Mouse (Mus musculus): ENCODE measurements around the gene Sdr9c7. TPM values are rescaled to one million over a fixed set of nuclear protein-coding genes. Genes with fewer than 3 reads are reported as not detected.
A peak's percentile ranks its signal among the peaks of the same experiment; 100 is the strongest.
"Not testable (repeated sequence)": the region's sequence is repeated elsewhere in the genome, so short reads cannot be mapped to it uniquely, and the experiment has no call there.

Sdr9c7 gene
- polyA plus RNA-seq, 1 experiment from 2014 or later = 16.4 TPM

DNA sequence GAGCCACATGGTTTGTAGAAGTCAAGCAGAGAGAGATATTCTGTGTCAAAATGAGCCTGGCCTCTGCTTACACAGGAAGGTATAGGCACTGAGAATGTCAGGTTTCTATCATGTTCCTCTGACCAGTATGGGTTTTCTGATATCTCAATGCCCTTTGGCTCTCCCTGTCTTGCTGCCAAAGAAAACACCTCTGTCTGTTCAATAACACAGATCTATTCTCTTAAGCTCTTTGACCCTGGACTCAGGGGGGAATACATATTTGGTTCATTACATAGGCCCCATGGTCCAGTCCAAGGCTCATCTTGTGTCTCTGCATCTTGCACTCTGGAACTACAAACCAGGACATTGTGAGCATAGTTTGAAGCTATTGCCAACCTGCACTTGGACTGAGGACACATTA is 9.7 kb upstream of the Sdr9c7 start, which contains the start of gene Rdh7:
Gene Rdh7 (minus strand): TSS at position 213 of the 400 bp plus-strand sequence.
- Histone ChIP-seq H3K27ac (no peak within 1 kb of the TSS), H3K4me1 (no peaks in the 10 kb centered on the region), H3K9me3 (no peaks in the 10 kb centered on the region), H3K9ac (no peak within 1 kb of the TSS), H3K27me3 (no peaks in the 10 kb centered on the region), H3K4me3 (no peak within 1 kb of the TSS), H3K36me3 (no peaks in the 10 kb centered on the region), H3K4me2 (no peak within 1 kb of the TSS)
- ATAC-seq (ENCODE audit: insufficient number of reproducible peaks, low FRiP score, low TSS enrichment, low read depth) = no peak

DNA sequence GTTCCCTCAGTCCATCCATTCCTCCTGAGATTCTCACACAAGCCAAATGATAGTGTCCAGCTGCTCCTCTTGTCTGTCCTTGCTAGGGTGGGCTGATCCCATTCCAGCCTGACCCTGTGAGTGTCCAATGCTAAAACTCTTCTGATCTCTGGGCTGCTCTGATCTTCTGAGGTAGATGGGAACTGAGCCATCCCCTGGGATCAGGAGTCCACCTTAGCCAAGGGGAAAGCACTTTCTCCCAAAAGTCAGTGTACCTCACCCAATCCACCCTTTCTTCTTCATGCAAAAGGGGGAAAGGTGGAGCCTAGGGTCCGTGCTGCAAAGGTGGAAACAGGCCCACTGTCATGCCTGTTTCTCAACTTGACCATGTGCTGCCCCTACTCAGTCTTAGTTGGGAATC is 6.8 kb upstream of the Sdr9c7 start:
- Histone ChIP-seq H3K9me3 (no peaks in the 10 kb centered on the region), H3K4me3 (no peak overlapping the region), H3K4me2 (no peak overlapping the region), H3K4me1 (no peaks in the 10 kb centered on the region), H3K36me3 (no peaks in the 10 kb centered on the region), H3K9ac (no peak overlapping the region), H3K27me3 (no peaks in the 10 kb centered on the region), H3K27ac (no peak overlapping the region)
- WGBS = 76% methylated on average over 1 of the region's 1 CpGs
- no peak for ATAC-seq (ENCODE audit: insufficient number of reproducible peaks, low FRiP score, low TSS enrichment, low read depth)

DNA sequence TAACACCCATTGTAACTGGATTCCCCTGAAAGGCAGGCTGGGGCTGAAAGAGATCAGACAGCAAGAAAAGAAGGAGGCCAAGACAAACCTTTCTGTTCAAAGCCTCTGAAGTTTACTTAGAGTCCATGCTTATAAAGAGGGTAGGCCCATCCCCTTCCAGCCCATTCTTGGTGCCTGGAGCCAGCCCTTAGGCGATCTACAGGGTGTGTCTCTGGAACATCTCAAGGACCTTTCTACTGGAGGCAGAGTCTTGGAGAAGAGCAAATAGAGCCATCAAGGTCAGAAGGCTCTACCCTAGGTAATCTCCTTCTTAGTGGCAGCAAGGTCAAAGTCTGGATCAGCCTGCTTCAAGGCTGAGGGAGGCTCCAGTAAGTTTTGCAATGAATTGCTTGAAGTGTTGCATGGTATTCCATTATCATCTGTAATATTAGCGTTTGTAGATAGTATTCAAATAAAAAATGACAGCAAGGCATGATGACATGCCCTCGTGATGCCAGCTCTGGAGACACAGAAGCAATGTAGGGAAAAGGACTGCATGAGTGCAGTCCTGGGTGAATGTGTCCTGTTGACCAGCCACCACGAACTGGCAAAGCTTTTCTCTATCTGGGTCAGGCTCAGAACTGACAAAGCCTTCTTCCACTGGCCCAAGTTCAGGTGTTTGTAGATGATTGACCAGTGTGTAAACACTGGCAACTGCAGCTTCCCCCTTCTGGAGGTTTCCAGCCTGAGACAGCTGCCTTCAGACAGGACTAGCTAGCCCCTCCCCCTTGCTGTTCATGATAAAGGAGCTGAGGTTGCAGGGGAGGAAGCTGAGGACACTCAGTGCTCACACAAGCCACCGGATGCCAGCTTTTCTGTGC is 4.9 kb upstream of the Sdr9c7 start:
- H3K27ac ChIP-seq; H3K4me2 ChIP-seq; H3K9me3 ChIP-seq; H3K36me3 ChIP-seq; ATAC-seq (ENCODE audit: insufficient number of reproducible peaks, low FRiP score, low TSS enrichment, low read depth); H3K27me3 ChIP-seq; H3K4me3 ChIP-seq; H3K4me1 ChIP-seq; H3K9ac ChIP-seq: not testable (repeated sequence)
- 65% methylated on average over 5 of the region's 5 CpGs for WGBS

DNA sequence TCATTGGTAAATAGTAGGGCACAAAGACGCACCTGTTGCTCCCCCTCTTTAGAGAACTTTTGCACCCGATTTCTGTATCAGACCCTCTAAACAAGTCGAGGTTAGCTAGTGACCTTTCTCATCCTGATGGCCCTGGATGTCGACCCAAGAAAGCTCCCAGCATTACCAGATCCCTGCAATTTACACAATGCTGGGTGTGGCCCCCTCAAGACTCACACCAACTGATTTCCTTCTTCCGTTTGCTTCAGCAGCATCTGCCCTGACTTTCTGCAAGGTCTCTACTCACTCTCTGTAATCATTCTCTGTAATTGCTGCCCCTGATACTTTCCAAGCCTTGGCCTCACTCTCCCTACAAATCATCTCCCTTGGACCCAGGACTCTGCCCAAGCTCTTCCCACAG is 1.6 kb upstream of the Sdr9c7 start:
- H3K27me3 ChIP-seq = no peaks in the 10 kb centered on the region
- no peaks in the 10 kb centered on the region for H3K9me3 ChIP-seq
- H3K4me1 ChIP-seq = no peaks in the 10 kb centered on the region
- no peak overlapping the region for H3K4me3 ChIP-seq
- no peak for ATAC-seq (ENCODE audit: insufficient number of reproducible peaks, low FRiP score, low TSS enrichment, low read depth)
- H3K27ac ChIP-seq = no peak overlapping the region
- H3K9ac ChIP-seq = no peak overlapping the region
- no peak overlapping the region for H3K4me2 ChIP-seq
- WGBS = 57% methylated on average over 5 of the region's 5 CpGs
- H3K36me3 ChIP-seq = no peaks in the 10 kb centered on the region

DNA sequence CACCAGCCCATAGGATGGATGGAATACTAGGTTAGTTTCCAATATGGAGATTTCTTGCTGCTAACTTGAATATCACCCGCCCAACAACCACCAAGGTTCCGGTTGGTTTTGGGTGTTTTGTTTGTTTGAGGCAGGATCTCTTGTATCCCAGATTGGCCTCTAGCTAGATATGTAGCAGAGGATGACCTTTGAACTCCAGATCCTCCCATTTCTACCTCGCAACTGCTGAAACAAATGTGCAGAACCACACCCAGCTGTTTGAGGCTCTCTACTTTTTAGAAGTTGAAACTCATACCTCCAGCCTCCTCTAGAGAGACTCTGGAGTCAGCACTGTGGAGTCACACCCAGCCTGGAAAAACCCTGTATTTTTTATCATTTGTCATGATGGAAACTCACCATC is 812 bp upstream of the Sdr9c7 start:
- Histone ChIP-seq H3K9ac (no peak overlapping the region), H3K27ac (no peak overlapping the region; the same call in 1 of the 2 replicates), H3K36me3 (no peaks in the 10 kb centered on the region), H3K4me3 (no peak overlapping the region), H3K4me2 (no peak overlapping the region), H3K4me1 (no peaks in the 10 kb centered on the region), H3K27me3 (no peaks in the 10 kb centered on the region), H3K9me3 (no peaks in the 10 kb centered on the region)
- WGBS = 70% methylated on average over 3 of the region's 3 CpGs
- ATAC-seq (ENCODE audit: insufficient number of reproducible peaks, low FRiP score, low TSS enrichment, low read depth) = no peak

DNA sequence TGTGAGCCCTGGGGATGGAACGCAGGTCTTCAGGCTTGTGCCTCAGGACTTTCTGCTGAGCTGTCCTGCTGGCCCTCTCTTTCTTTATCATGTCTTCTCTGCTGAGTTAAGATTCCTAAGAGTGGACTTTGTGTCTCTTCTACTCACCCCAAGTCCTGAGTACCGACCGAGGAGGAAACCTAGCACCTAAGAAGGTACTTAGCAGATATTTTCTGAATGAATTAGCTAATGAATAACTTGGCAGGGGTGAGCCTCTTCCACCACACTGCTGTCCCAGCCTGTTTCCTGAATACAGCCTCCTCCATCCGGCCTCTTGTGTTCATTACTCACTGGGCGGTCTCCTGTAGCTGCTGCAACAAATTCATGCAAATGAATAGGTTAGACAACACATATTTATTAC is 1.5 kb downstream of the Sdr9c7 start:
- H3K4me1 ChIP-seq = no peaks in the 10 kb centered on the region
- H3K27ac ChIP-seq = no peak overlapping the region
- no peak overlapping the region for H3K4me3 ChIP-seq
- 72% methylated on average over 5 of the region's 5 CpGs for WGBS
- no peaks in the 10 kb centered on the region for H3K36me3 ChIP-seq
- H3K9me3 ChIP-seq = no peaks in the 10 kb centered on the region
- H3K27me3 ChIP-seq = no peaks in the 10 kb centered on the region
- H3K4me2 ChIP-seq = no peak overlapping the region
- no peak for ATAC-seq (ENCODE audit: insufficient number of reproducible peaks, low FRiP score, low TSS enrichment, low read depth)
- no peak overlapping the region for H3K9ac ChIP-seq

DNA sequence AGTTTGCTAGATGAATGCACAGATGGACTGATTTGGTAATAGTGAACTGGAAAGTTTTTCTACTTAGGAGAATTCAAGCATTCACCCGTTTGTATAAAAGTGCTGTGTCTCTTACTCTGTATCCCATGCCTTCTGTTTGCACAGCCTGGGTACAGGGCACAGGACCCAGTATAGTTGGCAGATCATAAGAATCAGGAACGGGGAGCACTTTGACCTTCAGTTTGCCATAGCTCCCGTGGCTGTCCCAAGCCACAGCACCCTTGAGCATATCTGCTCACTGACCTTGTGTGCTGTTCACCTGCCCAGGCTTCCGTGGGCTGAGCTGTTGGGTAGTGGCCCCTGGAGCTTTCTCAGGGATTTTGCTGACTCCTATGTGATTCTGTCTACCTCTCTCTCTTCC is 3.4 kb downstream of the Sdr9c7 start:
- Histone ChIP-seq H3K9ac (no peak overlapping the region), H3K27ac (no peak overlapping the region), H3K27me3 (no peaks in the 10 kb centered on the region), H3K4me3 (no peak overlapping the region), H3K9me3 (no peaks in the 10 kb centered on the region), H3K4me1 (no peaks in the 10 kb centered on the region), H3K4me2 (no peak overlapping the region), H3K36me3 (no peaks in the 10 kb centered on the region)
- WGBS = 84% methylated on average over 4 of the region's 4 CpGs
- ATAC-seq (ENCODE audit: insufficient number of reproducible peaks, low FRiP score, low TSS enrichment, low read depth) = no peak

DNA sequence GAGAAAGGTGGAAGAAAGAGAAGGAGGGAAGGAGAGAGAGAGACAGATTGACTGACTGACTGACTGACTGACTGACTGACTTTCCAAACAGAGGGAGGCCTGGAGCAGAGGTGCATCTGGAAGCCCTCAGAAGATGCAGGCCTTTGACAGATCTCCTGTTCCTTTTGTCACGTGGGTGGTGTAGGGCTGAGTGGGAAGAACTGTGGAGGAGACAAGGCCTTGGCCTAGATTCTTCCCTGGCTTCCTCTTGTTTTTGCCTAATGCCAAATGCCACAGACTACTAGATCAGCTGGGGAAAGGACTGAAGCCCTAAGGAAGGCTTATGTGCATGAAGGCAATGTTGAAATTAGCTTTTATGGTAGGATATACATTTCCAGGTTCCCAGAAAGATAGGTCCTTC is 4.8 kb downstream of the Sdr9c7 start:
- WGBS = 45% methylated on average over 1 of the region's 1 CpGs

DNA sequence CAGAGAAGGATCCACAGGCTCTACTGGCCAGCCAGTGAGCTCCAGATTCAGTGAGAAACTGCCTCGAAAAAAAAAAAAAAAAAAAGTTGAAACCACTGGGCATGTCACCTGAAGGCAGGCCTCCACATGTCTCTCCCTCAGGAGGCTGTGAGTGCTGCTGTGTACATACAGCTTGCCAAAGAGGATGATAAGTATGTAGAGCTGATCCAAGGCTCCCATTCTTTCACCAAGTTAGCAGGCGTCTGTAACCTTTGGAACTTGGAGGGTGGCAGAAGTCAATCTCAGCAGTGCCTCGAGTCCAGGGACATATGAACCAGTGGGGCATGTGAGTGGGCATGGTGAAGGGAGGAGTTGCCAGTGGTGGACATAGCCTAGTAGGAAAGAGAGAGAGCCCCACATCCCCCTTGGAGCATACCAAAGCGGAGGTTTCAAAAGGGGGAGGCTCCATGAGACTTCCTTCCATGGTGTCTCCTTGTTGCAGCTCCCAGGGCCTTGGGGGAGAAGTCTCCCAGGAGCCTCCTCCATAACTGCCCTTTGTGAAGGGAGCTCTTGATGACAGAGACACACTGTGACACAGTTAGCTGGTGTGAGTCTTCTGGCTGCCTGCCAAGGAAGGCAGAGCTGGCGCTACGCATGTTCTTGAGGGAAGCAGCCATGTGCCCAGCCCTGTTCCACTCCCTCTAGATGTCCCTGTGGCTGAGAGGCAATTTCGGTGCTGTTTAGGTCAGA is 6.6 kb downstream of the Sdr9c7 start:
- WGBS = 62% methylated on average over 7 of the region's 7 CpGs

More for the DNA sequence above, 4.8 kb downstream of the Sdr9c7 start:
- Histone ChIP-seq H3K27me3 (no peaks in the 10 kb centered on the region), H3K4me1 (no peaks in the 10 kb centered on the region), H3K9ac (no peak overlapping the region), H3K36me3 (no peaks in the 10 kb centered on the region), H3K27ac (no peak overlapping the region), H3K9me3 (no peaks in the 10 kb centered on the region), H3K4me2 (no peak overlapping the region), H3K4me3 (no peak overlapping the region)
- ATAC-seq (ENCODE audit: insufficient number of reproducible peaks, low FRiP score, low TSS enrichment, low read depth) = no peak

DNA sequence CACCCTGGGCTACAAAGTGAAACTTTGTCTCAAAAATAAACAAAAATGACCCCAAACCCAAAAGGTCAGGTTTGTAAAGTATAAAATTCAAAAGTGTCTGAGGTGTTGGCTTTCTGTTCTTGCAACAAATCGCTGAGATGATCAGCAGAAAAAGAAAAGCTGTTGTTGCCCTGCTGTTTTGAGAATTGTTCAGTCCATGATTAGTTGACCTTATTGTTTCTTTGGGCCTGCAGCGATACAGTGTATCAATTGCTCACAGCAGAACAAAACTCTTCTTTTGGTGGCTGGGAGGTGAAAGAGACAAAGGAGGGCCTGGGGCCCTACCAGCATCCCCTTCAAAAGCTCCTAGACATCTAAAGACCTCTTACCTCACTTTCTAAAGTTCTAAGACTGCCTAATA is 7.8 kb downstream of the Sdr9c7 start:
- Histone ChIP-seq H3K9ac (no peak overlapping the region), H3K36me3 (no peaks in the 10 kb centered on the region), H3K27ac (no peak overlapping the region), H3K4me2 (no peak overlapping the region), H3K9me3 (no peaks in the 10 kb centered on the region), H3K4me3 (no peak overlapping the region), H3K27me3 (no peaks in the 10 kb centered on the region), H3K4me1 (no peaks in the 10 kb centered on the region)
- ATAC-seq (ENCODE audit: insufficient number of reproducible peaks, low FRiP score, low TSS enrichment, low read depth) = no peak
- WGBS = 85% methylated on average over 2 of the region's 2 CpGs

More for the DNA sequence above, 6.6 kb downstream of the Sdr9c7 start:
- no peaks in the 10 kb centered on the region for H3K9me3 ChIP-seq
- no peak overlapping the region for H3K9ac ChIP-seq
- H3K4me1 ChIP-seq = no peaks in the 10 kb centered on the region
- peak; percentile 52; the same call in 1 of the 2 replicates for ATAC-seq (ENCODE audit: insufficient number of reproducible peaks, low FRiP score, low TSS enrichment, low read depth)
- H3K4me3 ChIP-seq = no peak overlapping the region
- peak overlapping the region; percentile 18; the same call in 1 of the 2 replicates for H3K27ac ChIP-seq
- no peak overlapping the region for H3K4me2 ChIP-seq
- no peaks in the 10 kb centered on the region for H3K27me3 ChIP-seq
- no peaks in the 10 kb centered on the region for H3K36me3 ChIP-seq

DNA sequence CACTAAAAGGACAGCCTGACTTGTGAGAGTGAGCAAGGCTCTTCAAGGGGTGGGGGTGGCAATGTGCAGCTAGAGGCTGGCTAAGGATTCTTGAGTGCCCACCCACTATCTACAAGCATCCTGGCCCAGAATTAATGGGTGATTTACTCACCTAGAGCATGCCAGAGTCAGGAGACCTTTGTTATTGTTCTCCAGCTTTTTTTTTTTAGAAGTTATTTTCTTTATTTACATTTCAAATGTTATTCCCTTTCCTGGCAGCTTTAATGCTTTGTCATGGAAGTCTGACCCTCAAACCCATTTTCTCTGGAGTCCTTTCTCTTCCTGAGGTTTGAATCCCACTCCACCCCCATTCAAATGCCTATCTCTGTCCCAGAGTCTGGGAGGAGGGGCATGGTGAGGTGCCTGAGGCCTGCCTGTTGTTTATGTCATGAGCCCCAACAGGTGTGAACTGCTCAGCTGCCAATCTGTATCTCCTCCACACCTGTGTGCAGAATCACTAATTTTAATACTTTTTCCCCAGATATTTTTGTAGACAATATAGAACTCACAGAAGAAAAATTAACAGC is 9.2 kb downstream of the Sdr9c7 start:
- Histone ChIP-seq H3K4me2 (no peak overlapping the region), H3K27ac (no peak overlapping the region), H3K27me3 (no peaks in the 10 kb centered on the region), H3K9ac (no peak overlapping the region), H3K4me1 (no peaks in the 10 kb centered on the region), H3K36me3 (no peaks in the 10 kb centered on the region), H3K4me3 (no peak overlapping the region), H3K9me3 (no peaks in the 10 kb centered on the region)
- no peak for ATAC-seq (ENCODE audit: insufficient number of reproducible peaks, low FRiP score, low TSS enrichment, low read depth)

DNA sequence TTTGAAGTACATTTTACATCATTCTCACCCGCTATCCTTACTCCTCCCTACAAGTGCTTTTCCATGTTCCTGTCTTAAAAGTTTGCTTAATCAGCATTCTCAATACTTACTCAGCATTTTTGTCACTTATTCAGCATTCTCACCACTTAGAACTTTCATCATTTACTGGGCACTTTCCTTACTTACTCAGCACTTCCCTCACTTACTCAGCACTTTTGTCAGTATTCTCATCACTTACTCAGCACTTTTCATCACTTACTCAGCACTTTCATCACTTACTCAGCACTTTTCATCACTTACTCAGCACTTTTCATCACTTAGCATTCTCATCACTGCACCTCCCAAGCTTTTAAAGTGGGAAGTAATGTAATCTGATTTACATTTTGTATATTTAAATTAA is 17.3 kb downstream of the Sdr9c7 start:
- Histone ChIP-seq H3K27ac (no peak overlapping the region), H3K4me1 (no peaks in the 10 kb centered on the region), H3K27me3 (no peaks in the 10 kb centered on the region), H3K4me2 (no peak overlapping the region), H3K4me3 (no peak overlapping the region), H3K36me3 (no peaks in the 10 kb centered on the region), H3K9ac (no peak overlapping the region), H3K9me3 (no peaks in the 10 kb centered on the region)
- 92% methylated on average over 1 of the region's 1 CpGs for WGBS
- no peak for ATAC-seq (ENCODE audit: insufficient number of reproducible peaks, low FRiP score, low TSS enrichment, low read depth)

Data from limb, embryonic 15.5 days (tissue).